Mouse (Mus musculus) intestine, postnatal 0 days (tissue): Measurements from ENCODE around the gene Ggct. TPM values are rescaled to one million over a fixed set of nuclear protein-coding genes. Genes with fewer than 3 reads are reported as not detected.

Source experiments
- ATAC-seq: fragments of 200-750 bp; cut with Nextera tagmentation; 2 replicates; pipeline ENCODE4 v1.8.0; 2017; ENCODE audit warnings: mild to moderate bottlenecking, moderate TSS enrichment, moderate library complexity
- H3K27ac ChIP-seq: fragments of 300-500 bp; sonication (generic); 2 replicates; pipeline ENCODE4 v1.5.1; 2014; ENCODE audit warnings: mild to moderate bottlenecking, low read depth, low read length, moderate library complexity
- H3K27me3 ChIP-seq: fragments of 300-500 bp; sonication (generic); replicated peaks from 2 replicates; pipeline ENCODE4 v1.6.1; 2014; ENCODE audit warnings: low read length, mixed read lengths; ENCODE audit not compliant: control insufficient read depth, insufficient read depth
- H3K36me3 ChIP-seq: fragments of 300-500 bp; sonication (generic); 2 replicates; pipeline ENCODE4 v1.6.1; 2014; ENCODE audit warnings: mild to moderate bottlenecking, moderate library complexity; ENCODE audit not compliant: control insufficient read depth, insufficient read depth
- H3K4me1 ChIP-seq: fragments of 300-500 bp; sonication (generic); replicated peaks from 2 replicates; pipeline ENCODE4 v1.6.1; 2014; ENCODE audit warnings: antibody characterized with exemption, low read length, mixed read lengths; ENCODE audit not compliant: control insufficient read depth, insufficient read depth
- H3K4me2 ChIP-seq: fragments of 300-500 bp; sonication (generic); replicated peaks from 2 replicates; pipeline ENCODE4 v1.6.1; 2014; ENCODE audit warnings: low read depth, mild to moderate bottlenecking, moderate library complexity
- H3K4me3 ChIP-seq: fragments of 300-500 bp; sonication (generic); 2 replicates; pipeline ENCODE4 v1.5.1; 2014; ENCODE audit warnings: low read depth, low read length
- H3K9ac ChIP-seq: fragments of 300-500 bp; sonication (generic); 2 replicates; pipeline ENCODE4 v1.6.1; 2014; ENCODE audit warnings: mild to moderate bottlenecking, low read depth, low read length
- H3K9me3 ChIP-seq: fragments of 300-500 bp; sonication (generic); 2 replicates; pipeline ENCODE4 v1.6.1; 2016; ENCODE audit warnings: mixed run types; ENCODE audit not compliant: control insufficient read depth
- CTCF ChIP-seq: sonication (generic); IDR thresholded peaks from 2 replicates; pipeline ENCODE4 v1.5.1; 2016; ENCODE audit warnings: low read depth, mild to moderate bottlenecking, control low read depth, antibody characterized with exemption, moderate library complexity
- WGBS: fragments of 180-500 bp; shearing (Covaris S2); extraction: QIAGEN DNeasy Blood & Tissue Kit; methylation state at CpG from one replicate; pipeline ENCODE4 v1.1.7; 2014; 5-methylcytosine and 5-hydroxymethylcytosine counted together
- polyA plus RNA-seq: library from polyadenylated mRNA; unstranded; fragments of >200 nt; fragmentation: Nextera tagmentation; extraction: Ambion mirVana; gene quantifications from 2 replicates; pipeline ENCODE4 v1.2.1, GENCODE M21; 2015

Ggct gene
- polyA plus RNA-seq, 1 experiment from 2014 or later = 25.5 TPM

DNA sequence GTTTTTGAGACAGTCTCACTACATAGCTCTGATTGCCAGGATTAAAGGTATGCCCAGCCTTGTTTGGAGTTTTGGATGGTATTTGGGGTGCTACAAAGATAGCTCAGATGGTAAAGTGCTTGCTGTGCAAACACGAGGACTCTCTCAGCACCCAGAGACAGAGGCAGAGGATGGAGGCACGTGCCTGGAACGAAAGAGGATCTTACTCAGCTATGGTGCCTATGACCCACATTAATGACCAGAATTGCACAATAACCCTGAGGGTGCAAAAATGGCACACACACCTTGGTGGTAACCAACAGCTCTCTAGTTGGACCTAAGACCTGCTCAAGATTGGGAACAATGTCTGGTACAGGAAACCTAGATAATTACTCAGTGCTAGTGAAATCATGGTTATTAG lies 40.2 kb downstream of the Ggct start:
- 87% methylated on average over 3 of the region's 3 CpGs for WGBS
- ATAC-seq = no peak
- no peak overlapping the region for H3K27ac ChIP-seq
- H3K4me1 ChIP-seq = 0 out of 2 replicates have a peak, but pooled peaks cover 3% of the 10 kb centered on the region
- H3K4me2 ChIP-seq = no peak overlapping the region
- H3K36me3 ChIP-seq = no peaks in the 10 kb centered on the region
- no peak overlapping the region for H3K4me3 ChIP-seq
- H3K9me3 ChIP-seq = no peaks in the 10 kb centered on the region
- H3K27me3 ChIP-seq = no peaks in the 10 kb centered on the region
- TF ChIP-seq CTCF = no peak
- no peak overlapping the region for H3K9ac ChIP-seq

DNA sequence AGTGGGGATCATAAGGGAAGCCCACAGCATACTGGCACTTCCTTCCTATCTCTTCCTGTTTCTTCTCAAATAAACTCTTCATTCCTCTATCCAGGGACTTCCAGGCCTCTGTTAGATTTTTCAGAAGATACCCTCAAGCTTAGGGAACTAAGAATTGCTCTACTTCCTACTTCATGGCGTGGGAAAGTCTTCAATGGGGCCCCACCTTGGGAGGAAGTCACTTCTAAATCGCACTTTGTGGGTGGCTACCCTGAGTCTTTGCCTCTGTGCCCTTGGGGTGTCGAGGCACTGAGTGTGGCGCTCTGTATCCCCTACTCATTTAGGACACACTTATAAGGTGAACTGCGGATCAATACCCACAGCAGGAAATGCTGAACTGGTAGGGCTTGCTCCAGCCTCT lies 44.1 kb downstream of the Ggct start:
- Histone ChIP-seq H3K36me3 (peaks cover 10% of the 10 kb centered on the region; the same call in 1 of the 2 replicates), H3K4me2 (no peak overlapping the region), H3K4me3 (no peak overlapping the region), H3K9ac (no peak overlapping the region), H3K27ac (no peak overlapping the region), H3K27me3 (no peaks in the 10 kb centered on the region), H3K4me1 (no peaks in the 10 kb centered on the region), H3K9me3 (no peaks in the 10 kb centered on the region)
- ATAC-seq = no peak
- 87% methylated on average over 5 of the region's 5 CpGs for WGBS
- TF ChIP-seq CTCF = no peak

DNA sequence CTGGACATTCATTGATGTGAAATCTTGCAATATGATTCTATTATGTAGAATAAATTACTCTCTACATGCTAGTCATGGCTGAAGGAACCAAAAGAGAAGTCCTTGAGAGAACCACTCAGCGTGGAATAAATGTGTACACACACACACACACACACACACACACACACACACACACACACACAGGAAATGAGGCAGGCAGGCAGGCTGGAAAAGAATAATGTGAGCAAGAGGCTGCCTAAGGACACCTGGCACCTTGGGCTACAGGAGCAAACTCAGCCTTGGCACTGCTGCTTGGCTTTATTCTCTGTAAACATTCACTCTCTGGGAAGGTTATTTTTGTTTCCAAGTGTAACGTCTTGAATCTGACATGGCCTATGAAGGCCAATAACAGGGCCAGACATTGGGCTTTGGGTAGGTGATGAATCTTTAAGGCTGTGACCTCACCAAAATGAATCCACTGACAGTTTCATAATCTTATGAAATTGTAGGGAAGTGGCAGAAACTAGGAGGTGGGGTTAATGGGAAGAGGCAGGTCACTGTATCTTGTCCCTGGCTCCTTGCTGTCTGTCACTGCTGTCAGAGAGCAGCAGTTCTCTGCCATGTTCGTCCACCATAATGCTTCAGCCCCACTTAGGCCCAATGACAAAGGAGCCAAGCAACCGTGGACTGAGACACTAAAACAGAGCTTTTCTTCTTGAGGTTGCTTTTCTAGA lies 46.4 kb downstream of the Ggct start:
- no peak overlapping the region for H3K27ac ChIP-seq
- H3K4me2 ChIP-seq = no peak overlapping the region
- no peaks in the 10 kb centered on the region for H3K27me3 ChIP-seq
- no peaks in the 10 kb centered on the region for H3K4me1 ChIP-seq
- H3K36me3 ChIP-seq = peaks cover 13% of the 10 kb centered on the region; the same call in 1 of the 2 replicates
- H3K9me3 ChIP-seq = no peaks in the 10 kb centered on the region
- ATAC-seq = no peak
- no peak for TF ChIP-seq CTCF
- H3K9ac ChIP-seq = no peak overlapping the region
- H3K4me3 ChIP-seq = no peak overlapping the region
- WGBS = 69% methylated on average over 4 of the region's 4 CpGs

DNA sequence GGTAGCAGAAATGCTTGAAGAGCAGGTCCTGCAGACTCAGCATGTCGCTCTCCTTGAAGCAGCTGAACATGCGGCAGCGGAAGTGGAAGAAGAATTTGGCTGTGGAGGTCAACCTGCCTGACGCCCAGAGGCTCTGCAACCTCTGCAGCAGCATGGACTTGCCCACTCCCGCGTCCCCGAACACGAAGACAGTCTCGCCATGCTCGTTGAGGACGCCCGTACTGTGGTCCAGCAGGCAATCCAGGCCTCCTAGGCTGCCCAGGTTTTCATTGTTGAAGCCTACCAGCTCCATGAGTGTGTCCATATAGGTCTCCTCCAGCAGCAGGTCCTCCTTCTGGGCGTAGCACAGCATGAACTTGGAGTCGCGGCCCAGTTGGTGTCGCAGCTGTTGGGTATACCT lies 48.2 kb downstream of the Ggct start:
- H3K27ac ChIP-seq = no peak overlapping the region
- H3K36me3 ChIP-seq = peaks cover 13% of the 10 kb centered on the region; the same call in 1 of the 2 replicates
- no peak overlapping the region for H3K4me2 ChIP-seq
- H3K27me3 ChIP-seq = no peaks in the 10 kb centered on the region
- WGBS = 86% methylated on average over 16 of the region's 16 CpGs
- H3K9ac ChIP-seq = no peak overlapping the region
- TF ChIP-seq CTCF = no peak
- H3K4me1 ChIP-seq = no peaks in the 10 kb centered on the region; the same call in 1 of the 2 replicates
- no peaks in the 10 kb centered on the region for H3K9me3 ChIP-seq
- ATAC-seq = no peak
- no peak overlapping the region for H3K4me3 ChIP-seq

DNA sequence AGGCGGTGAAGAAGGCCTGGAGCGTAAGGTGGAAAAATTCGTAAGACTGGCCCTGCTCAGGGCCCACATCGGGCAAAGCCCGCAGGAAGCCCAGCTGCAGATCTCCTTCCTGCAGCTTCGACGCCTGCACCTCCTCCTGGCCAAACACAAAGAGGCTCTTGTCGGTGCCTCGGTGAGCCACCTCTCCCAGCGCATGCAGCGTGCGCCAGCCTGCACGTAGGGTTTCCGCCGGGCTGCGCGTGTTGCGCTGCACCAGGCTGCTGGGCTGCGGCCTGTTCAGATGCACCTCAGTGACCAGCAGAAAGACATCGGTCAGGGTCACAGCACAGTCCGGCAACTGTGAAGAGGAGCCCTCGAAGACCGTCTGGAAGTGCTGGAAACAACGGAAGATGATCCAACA lies 49.0 kb downstream of the Ggct start:
- Histone ChIP-seq H3K27me3 (no peaks in the 10 kb centered on the region), H3K9ac (no peak overlapping the region), H3K9me3 (no peaks in the 10 kb centered on the region), H3K4me2 (no peak overlapping the region), H3K4me1 (no peaks in the 10 kb centered on the region; the same call in 1 of the 2 replicates), H3K4me3 (no peak overlapping the region), H3K27ac (no peak overlapping the region), H3K36me3 (peaks cover 13% of the 10 kb centered on the region; the same call in 1 of the 2 replicates)
- no peak for ATAC-seq
- WGBS = 65% methylated on average over 24 of the region's 24 CpGs
- TF ChIP-seq CTCF = no peak

DNA sequence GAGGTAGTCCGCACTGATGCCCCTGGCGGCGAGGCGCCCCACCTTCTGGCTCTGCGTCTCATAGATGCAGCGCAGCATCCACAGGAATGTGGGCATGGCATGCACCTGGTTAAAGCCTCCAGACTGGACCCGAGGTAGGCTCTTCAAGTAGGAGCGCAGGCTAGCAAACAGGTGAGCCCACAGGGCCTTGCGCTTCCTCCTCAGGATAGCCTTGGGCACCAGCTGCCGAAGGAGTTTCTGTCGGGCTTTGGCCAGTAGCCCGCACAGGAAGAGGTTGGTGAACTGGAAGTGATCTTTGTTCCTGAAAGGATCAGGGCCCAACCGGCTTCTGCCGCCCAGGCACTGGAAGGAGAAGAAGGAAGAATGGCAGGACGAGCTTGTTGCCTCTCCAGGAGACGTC lies 49.5 kb downstream of the Ggct start:
- no peak for ATAC-seq
- Histone ChIP-seq H3K9ac (no peak overlapping the region), H3K4me2 (no peak overlapping the region), H3K27ac (no peak overlapping the region), H3K9me3 (no peaks in the 10 kb centered on the region), H3K4me3 (no peak overlapping the region), H3K4me1 (no peaks in the 10 kb centered on the region; the same call in 1 of the 2 replicates), H3K36me3 (peaks cover 13% of the 10 kb centered on the region; the same call in 1 of the 2 replicates), H3K27me3 (no peaks in the 10 kb centered on the region)
- 82% methylated on average over 16 of the region's 16 CpGs for WGBS
- TF ChIP-seq CTCF = no peak
